Mouse (Mus musculus): ENCODE results near the gene Ap1b1.

The Ap1b1 gene

GRCm38 (mm10) chr11:4986695-4987486 lies at the start of gene Ap1b1:
TSS of gene Ap1b1 (plus strand) at chr11:4986824.
- peak; percentile 93 to 94 for DNase-seq

- no peak for DNase-seq
These were observed 40.1 kb upstream of the Ap1b1 start for GRCm38 (mm10) chr11:4946530-4946929.

- DNase-seq: peak; percentile 49 to 69
These were observed 39.4 kb upstream of the Ap1b1 start for GRCm38 (mm10) chr11:4946947-4947812.

GRCm38 (mm10) chr11:4947813-4948174 lies 38.8 kb upstream of the Ap1b1 start, which contains the start of gene Nefh:
TSS of gene Nefh (minus strand) at chr11:4948064.
- DNase-seq: no peak

GRCm38 (mm10) chr11:4948792-4949191 lies 37.8 kb upstream of the Ap1b1 start:
- no peak for DNase-seq

GRCm38 (mm10) chr11:4949256-4950044 lies 37.2 kb upstream of the Ap1b1 start:
- peak; percentile 52 to 65 for DNase-seq

GRCm38 (mm10) chr11:4953401-4953800 lies 33.2 kb upstream of the Ap1b1 start:
- no peak for DNase-seq

- DNase-seq: no peak
These were observed 32.7 kb upstream of the Ap1b1 start for GRCm38 (mm10) chr11:4953918-4954317.

- DNase-seq: no peak
These were observed 23.4 kb upstream of the Ap1b1 start for GRCm38 (mm10) chr11:4963099-4963808.

GRCm38 (mm10) chr11:4966325-4966724 lies 20.3 kb upstream of the Ap1b1 start:
- no peak for DNase-seq

- DNase-seq: no peak
These were observed 19.7 kb upstream of the Ap1b1 start for GRCm38 (mm10) chr11:4966888-4967287.

- DNase-seq: no peak
These were observed 19.1 kb upstream of the Ap1b1 start for GRCm38 (mm10) chr11:4967549-4967948.

GRCm38 (mm10) chr11:4968376-4968775 lies 18.2 kb upstream of the Ap1b1 start:
- peak in 1 of 2 experiments; percentile 54 for DNase-seq

- peak in 1 of 2 experiments; percentile 67 for DNase-seq
These were observed 13.4 kb upstream of the Ap1b1 start for GRCm38 (mm10) chr11:4972967-4973870.

GRCm38 (mm10) chr11:4973871-4974256 lies 12.8 kb upstream of the Ap1b1 start:
- DNase-seq: no peak

GRCm38 (mm10) chr11:4974376-4975122 lies 12.1 kb upstream of the Ap1b1 start:
- peak; percentile 32 to 55 for DNase-seq

- DNase-seq: peak; percentile 57 to 82
These were observed 11.0 kb upstream of the Ap1b1 start for GRCm38 (mm10) chr11:4975623-4976022.

- DNase-seq: no peak
These were observed 3.6 kb upstream of the Ap1b1 start for GRCm38 (mm10) chr11:4983010-4983409.

- no peak for DNase-seq
These were observed 3.1 kb upstream of the Ap1b1 start for GRCm38 (mm10) chr11:4983538-4983937.

GRCm38 (mm10) chr11:4984249-4984648 lies 2.4 kb upstream of the Ap1b1 start:
- DNase-seq: peak in 1 of 2 experiments; percentile 31

Measured in lung, postnatal 4 days (tissue).